Mouse (Mus musculus) cortical plate, adult 2 months (tissue): ENCODE data around the gene Hvcn1.

Experiments used
- CTCF ChIP-seq: fragments of 200-500 bp; IDR thresholded peaks from 2 replicates; pipeline ENCODE4 v1.5.1; 2011; ENCODE audit warnings: mild to moderate bottlenecking, control low read depth, low read length; ENCODE audit not compliant: insufficient read depth; ENCODE audit errors: extremely low read depth
- POLR2A ChIP-seq: fragments of 200-500 bp; IDR thresholded peaks from 2 replicates; pipeline ENCODE4 v1.6.1; 2011; ENCODE audit warnings: mild to moderate bottlenecking, low read length, control low read depth; ENCODE audit not compliant: insufficient read depth; ENCODE audit errors: extremely low read depth

DNA sequence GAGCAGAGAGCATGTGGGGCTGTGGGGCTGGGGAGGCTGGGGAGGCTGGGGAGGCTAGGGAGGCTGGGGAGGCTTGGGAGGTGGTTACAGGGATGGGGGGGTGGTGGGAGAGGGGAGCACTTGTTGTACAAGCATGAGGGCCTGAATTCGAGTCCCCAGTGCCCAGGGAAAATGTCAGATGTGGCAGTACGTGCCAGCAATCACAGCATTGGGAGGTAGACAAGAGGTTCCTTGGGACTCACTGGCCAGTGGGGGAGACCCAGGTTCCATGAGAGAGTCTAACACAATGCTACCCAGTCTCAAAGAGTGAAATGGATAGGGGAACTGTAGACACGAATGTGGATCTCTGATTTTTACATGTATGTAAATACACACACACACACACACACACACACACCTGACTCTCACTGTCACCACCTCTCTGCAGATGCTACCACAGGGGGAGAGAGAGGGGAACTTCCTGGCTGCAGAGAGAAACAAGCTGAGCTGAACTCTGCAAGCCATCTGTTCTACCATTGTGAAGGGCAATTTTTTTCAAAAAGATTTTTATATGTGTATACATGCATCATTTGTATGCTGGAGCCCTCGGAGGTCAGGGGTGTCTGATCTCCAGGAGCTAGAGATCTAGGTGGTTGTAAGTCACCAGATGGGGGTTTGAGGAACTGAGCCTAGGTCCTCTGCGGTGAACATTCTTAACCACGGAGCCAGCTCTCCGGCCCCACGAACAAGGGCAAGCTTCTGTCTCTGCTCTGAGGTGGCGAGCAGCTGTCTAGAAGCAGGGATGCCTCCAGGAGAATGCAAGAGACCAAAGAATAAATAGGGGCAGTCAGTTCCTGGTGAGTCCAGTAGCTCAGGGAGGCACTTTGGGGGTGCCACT lies 28.0 kb downstream of the Hvcn1 start:
- TF ChIP-seq POLR2A (no peak), CTCF (no peak)
